Mouse (Mus musculus): ENCODE measurements around the gene Spdye4a. TPM values are rescaled to one million over a fixed set of nuclear protein-coding genes. Genes with fewer than 3 reads are reported as not detected.

Spdye4a gene
- not detected for polyA plus RNA-seq (2014; fragmentation: Illumina TruSeq; extraction: RNeasy Lipid Tissue Mini Kit (QIAGEN cat#74804))

GRCm38 (mm10) chr5:143226790-143227189 lies at the start of gene Spdye4a:
TSS of gene Spdye4a (minus strand) at chr5:143226890.

GRCm38 (mm10) chr5:143269363-143270150 lies 42.9 kb upstream of the Spdye4a start, which contains the start of gene Zfp316:
TSS of gene Zfp316 (minus strand) at chr5:143270022.

GRCm38 (mm10) chr5:143235028-143235693 lies 8.5 kb upstream of the Spdye4a start, which contains the start of gene Zfp12:
TSS of gene Zfp12 (plus strand) at chr5:143235163.

GRCm38 (mm10) chr5:143180255-143181076 lies 46.2 kb downstream of the Spdye4a start, which contains the start of the genes Rbak and Spdye4b:
TSS of gene Rbak (minus strand) at chr5:143180775.
TSS of gene Spdye4b (plus strand) at chr5:143181017.

Other genes with a start within 250 kb of the Spdye4a start
- gene Rnf216, start 113.9 kb downstream of the Spdye4a start, polyA plus RNA-seq (2014; fragmentation: Illumina TruSeq; extraction: RNeasy Lipid Tissue Mini Kit (QIAGEN cat#74804)): 63.6 TPM
- not detected for gene Olfr718-ps1, start 79.3 kb downstream of the Spdye4a start, polyA plus RNA-seq (2014; fragmentation: Illumina TruSeq; extraction: RNeasy Lipid Tissue Mini Kit (QIAGEN cat#74804))
- 15.2 TPM for gene Rbak, start 46.1 kb downstream of the Spdye4a start, polyA plus RNA-seq (2014; fragmentation: Illumina TruSeq; extraction: RNeasy Lipid Tissue Mini Kit (QIAGEN cat#74804))
- gene Spdye4b, start 45.9 kb downstream of the Spdye4a start, polyA plus RNA-seq (2014; fragmentation: Illumina TruSeq; extraction: RNeasy Lipid Tissue Mini Kit (QIAGEN cat#74804)): not detected
- gene Zfp12, start 8.3 kb upstream of the Spdye4a start, polyA plus RNA-seq (2014; fragmentation: Illumina TruSeq; extraction: RNeasy Lipid Tissue Mini Kit (QIAGEN cat#74804)): 16.9 TPM
- gene Zfp316, start 43.1 kb upstream of the Spdye4a start, polyA plus RNA-seq (2014; fragmentation: Illumina TruSeq; extraction: RNeasy Lipid Tissue Mini Kit (QIAGEN cat#74804)): 2.2 TPM
- gene Zfp853, start 66.7 kb upstream of the Spdye4a start, polyA plus RNA-seq (2014; fragmentation: Illumina TruSeq; extraction: RNeasy Lipid Tissue Mini Kit (QIAGEN cat#74804)): 0.14 TPM
- gene E130309D02Rik, start 88.5 kb upstream of the Spdye4a start, polyA plus RNA-seq (2014; fragmentation: Illumina TruSeq; extraction: RNeasy Lipid Tissue Mini Kit (QIAGEN cat#74804)): 1.7 TPM
- gene Zdhhc4, start 102.4 kb upstream of the Spdye4a start, polyA plus RNA-seq (2014; fragmentation: Illumina TruSeq; extraction: RNeasy Lipid Tissue Mini Kit (QIAGEN cat#74804)): 8.1 TPM
- not detected for gene Grid2ip, start 130.4 kb upstream of the Spdye4a start, polyA plus RNA-seq (2014; fragmentation: Illumina TruSeq; extraction: RNeasy Lipid Tissue Mini Kit (QIAGEN cat#74804))
- gene Kdelr2, start 176.9 kb upstream of the Spdye4a start, polyA plus RNA-seq (2014; fragmentation: Illumina TruSeq; extraction: RNeasy Lipid Tissue Mini Kit (QIAGEN cat#74804)): 153 TPM
- 0.77 TPM for gene Daglb, start 237.7 kb upstream of the Spdye4a start, polyA plus RNA-seq (2014; fragmentation: Illumina TruSeq; extraction: RNeasy Lipid Tissue Mini Kit (QIAGEN cat#74804))

Measured in ovary, adult 10 weeks (tissue).